Mouse (Mus musculus) spleen, postnatal 10 days (tissue): Measurements from ENCODE around the gene Slc47a1.
"Not testable (repeated sequence)": the region's sequence is repeated elsewhere in the genome, so short reads cannot be mapped to it uniquely, and the experiment has no call there.

Experiments
- DNase-seq, 2 experiments: peaks; one replicate each; pipeline ENCODE4 v3.0.0; 2021 to 2022; ENCODE audit warnings: low spot score in 2 of 2

The Slc47a1 gene

DNA sequence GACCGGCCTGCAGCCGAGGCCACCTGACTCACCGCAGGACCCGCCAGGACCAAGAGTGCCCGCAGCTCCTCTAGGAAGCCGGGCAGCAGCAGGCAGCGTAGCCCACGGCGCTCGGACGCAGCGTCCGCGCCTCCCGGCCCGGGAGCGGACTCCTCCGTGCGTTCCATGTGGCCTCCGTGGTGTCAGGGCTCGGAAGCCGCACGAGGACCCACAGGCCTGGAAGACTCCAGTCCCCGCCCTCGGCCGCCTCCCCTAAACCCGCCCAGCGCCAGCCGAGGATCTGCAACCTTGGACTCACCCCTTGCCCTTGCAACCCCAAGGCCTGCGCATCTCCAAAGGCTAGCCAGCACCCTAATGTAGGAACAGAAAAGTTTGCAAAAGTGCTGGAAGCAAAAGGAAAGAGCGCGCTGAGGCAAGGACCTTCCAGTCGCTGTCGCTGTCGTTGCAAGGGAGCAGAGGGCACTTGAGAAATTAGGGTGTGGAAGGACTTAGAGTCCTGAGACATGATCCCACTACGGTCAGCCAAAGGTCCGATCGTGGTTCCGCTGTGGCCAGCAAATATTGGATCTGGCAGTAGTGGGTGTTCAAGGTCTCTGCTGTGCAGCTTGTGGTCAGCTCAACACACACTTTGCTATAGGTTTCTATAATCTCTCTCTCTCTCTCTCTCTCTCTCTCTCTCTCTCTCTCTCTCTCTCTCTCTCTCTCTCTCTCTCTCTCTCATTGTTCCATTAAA, at the start of gene Slc47a1:
TSS of gene Slc47a1 (minus strand) at position 465 of the 733 bp plus-strand sequence.
- DNase-seq, result no peak

- no peak for DNase-seq
These were observed 41.1 kb upstream of the Slc47a1 start for GRCm38 (mm10) chr11:61419253-61419652.

DNA sequence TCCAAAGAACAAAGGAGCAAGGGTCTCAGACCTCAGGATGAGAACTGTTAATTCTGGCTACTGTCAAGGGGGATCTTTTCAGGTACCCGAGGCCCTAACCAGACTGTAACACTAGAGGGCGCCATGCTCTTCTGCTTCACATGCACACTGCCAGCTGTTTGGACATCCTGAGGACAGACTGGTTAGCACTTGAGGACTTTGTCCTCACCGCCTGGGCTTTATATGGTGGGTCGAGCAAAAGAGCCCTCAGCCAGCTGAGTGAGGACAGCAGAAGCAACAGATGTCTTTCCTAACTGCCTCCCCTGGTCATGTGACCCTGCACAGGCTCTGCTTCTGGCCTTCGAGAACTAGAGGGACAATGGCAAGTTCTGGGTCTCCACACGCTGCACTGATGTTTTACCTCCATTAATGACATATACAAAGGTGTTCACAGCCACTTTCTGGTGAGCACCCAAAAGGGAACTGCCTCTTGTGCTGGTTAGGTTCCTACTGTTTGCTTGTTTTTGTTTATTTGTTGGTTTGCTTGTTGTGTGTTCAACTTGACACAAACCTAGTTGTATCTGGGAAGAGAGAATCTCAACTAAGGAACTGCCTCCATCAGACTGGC, 39.9 kb upstream of the Slc47a1 start:
- DNase-seq, result peak; percentile 40 to 76

DNA sequence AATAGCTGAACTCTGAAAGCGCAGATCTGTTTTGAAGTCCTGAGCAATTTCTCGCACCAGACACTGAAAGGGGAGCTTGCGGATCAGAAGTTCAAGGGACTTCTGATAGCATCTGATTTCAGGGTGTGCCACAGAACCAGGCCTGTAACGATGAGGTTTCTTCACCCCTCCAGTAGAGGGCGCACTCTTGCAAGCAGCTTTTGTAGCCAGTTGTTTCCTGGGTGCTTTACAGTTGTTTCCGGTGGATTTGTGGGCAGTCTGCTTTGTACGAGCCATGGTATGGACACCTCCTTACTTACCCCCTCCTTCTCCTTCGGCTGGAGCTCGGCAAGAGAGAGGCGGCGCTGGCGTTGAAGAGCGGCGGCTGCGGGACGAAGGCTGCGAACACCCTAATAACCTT, 38.4 kb upstream of the Slc47a1 start:
- peak in 1 of 2 experiments; percentile 24 for DNase-seq

- no peak for DNase-seq
These were observed 37.3 kb upstream of the Slc47a1 start for GRCm38 (mm10) chr11:61415444-61415843.

GRCm38 (mm10) chr11:61414560-61414959, 36.4 kb upstream of the Slc47a1 start:
- DNase-seq, result no peak

DNA sequence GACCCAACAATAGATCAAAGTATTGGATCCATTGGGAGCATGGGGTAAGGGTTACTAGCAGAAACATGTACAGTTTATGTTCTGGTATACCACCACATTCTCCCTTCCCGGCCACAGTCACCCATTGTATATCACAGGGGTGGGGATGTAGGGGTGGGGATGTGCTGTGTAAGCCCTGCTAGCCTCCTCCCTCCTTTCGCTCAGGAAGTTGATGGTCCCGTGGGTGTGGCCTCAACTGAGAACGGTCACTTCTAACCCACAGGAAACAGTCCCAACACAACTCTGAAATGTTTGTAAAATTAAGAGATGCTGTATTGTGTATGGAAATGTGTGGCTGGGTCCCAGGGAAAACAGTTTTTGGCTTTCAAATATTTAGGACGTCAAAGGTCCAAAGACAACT, 35.3 kb upstream of the Slc47a1 start:
- DNase-seq, result no peak

GRCm38 (mm10) chr11:61411809-61412208, 33.7 kb upstream of the Slc47a1 start:
- no peak for DNase-seq

DNA sequence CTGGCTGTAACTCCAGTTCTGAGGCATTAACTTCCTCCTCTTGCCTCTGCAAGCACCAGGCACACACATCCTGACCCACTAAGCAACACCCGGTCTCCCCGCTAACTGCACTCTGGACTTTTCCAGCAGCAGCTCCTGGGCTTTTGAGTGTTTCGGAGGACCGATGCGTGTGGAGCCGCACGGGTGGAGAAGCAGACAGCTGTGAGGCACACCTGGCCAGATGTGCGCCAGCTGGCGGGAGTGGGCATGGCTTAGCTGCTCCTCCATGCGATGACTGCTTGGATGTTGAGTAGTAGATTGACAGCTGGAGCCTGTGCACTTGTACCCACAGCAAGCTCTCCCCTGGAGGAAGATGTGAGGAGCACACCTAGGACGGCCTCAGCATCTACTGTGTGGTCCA, 33.1 kb upstream of the Slc47a1 start:
- DNase-seq, result no peak

- peak; percentile 77 to 84 for DNase-seq
These were observed 32.0 kb upstream of the Slc47a1 start for GRCm38 (mm10) chr11:61410129-61410528.

GRCm38 (mm10) chr11:61409051-61409450, 30.9 kb upstream of the Slc47a1 start:
- DNase-seq, result no peak

DNA sequence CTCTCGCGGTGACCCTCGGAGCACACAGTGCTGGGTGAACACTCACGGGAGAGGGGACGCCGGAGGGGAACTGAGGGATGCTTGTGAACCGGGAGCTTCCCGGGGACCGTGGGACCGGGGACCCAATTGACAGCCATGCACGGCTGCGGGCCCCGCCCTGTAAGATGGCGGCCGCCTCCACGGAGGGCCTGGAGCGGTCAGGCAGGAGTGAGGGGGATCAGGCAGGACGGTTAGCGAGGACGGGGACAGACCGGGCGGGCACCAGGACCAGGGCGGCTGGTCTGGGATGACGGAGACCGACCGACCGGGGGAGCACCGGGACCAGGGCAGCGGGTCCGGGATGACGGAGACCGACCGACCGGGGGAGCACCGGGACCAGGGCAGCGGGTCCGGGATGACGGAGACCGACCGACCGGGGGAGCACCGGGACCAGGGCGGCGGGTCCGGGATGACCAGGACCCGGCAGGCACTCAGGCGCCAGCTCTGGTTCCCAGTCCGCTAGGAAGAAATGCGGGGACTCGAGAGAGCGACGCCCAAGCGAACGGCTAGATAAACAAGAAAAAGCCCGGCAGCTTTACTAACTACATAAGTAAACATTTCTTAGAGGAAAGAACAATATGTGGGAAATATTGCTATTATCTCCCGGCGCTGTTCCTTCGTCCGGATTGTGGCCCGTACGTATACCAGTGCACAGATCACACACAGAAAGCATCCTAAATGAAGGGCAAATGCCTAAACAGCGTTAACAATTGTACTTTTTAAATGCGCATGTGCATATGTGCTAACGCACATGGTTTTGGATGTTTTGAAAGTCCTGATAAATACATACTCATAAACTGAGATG, 30.3 kb upstream of the Slc47a1 start:
- DNase-seq, result peak; percentile 60 to 62

DNA sequence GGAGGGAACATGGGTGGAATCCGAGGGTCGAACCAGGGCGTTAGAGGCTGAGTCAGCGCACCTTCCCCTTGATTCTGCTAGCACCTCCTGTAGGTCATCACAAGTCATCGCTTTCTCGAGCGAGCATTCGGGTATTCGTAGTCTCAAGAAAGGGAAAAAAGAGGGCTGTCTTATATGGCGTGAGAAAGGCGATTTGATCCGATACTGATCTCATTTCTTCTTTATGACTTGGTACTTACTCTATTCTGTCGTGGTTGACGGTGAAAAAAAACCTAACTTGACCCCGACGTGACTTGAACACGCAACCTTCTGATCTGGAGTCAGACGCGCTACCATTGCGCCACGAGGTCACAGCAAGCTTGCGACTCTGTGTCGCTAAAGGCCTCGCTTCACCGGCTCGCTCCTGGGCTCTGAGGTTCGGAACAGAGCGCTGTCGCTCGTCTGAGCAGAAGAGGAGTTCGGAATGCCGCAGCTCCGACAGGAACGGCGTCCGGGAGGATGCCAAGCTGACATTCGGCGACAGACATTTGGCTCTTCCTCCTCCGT, 29.6 kb upstream of the Slc47a1 start:
- DNase-seq, result peak; percentile 75 to 77

DNA sequence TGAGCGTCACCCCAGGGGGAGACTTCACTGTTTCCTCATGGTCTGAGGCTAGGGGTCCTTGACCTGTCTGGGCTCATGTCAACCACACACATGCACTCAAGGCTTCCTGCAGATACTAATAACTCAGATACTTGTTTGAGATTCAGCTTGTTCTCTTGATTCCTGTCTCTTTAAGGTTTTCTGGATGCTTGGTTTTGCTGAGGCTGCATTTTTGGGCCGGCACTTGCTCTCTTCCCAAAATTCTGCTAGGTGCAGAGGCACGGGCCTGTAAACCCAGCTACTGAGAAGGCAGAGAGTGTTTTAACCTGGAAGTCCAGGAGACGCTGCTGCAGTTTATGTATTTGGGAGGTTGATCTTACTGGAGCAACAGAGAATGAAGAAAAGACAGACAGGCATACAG, 23.6 kb upstream of the Slc47a1 start:
- no peak for DNase-seq

- no peak for DNase-seq
These were observed 22.7 kb upstream of the Slc47a1 start for GRCm38 (mm10) chr11:61400681-61401346.

DNA sequence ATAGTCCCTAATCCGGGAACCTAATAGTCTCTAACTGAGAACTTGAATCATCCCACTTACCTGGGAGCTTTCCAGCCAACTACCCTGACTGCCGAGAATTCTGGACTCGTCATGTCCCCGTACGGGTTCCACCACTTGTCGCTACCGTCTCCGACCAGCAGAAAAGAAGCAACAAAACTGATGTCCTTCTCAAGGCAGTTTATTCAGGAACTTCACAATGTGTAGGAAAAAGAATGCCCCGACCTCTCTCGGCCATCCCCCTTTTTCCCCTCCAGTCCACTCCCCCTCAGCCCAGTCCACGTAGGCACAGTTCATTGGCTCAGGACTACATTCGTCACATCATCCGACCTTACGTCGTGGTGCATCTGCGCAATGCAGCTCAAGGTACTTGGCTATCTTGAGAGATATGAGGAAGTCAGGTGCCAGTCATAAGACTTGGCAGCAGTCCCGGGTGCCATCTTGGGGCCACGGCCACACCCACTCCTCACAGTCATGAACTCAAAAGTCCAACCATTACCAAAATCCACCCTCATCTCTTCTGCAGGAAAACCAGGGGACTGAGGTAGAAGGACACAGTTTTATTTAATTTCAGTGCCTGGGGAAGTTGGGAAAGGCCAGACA, 19.4 kb upstream of the Slc47a1 start:
- DNase-seq, result not testable (repeated sequence)

- DNase-seq, result no peak
These were observed 10.8 kb upstream of the Slc47a1 start for GRCm38 (mm10) chr11:61388936-61389335.

GRCm38 (mm10) chr11:61388012-61388411, 9.9 kb upstream of the Slc47a1 start:
- peak in 1 of 2 experiments; percentile 61 for DNase-seq

DNA sequence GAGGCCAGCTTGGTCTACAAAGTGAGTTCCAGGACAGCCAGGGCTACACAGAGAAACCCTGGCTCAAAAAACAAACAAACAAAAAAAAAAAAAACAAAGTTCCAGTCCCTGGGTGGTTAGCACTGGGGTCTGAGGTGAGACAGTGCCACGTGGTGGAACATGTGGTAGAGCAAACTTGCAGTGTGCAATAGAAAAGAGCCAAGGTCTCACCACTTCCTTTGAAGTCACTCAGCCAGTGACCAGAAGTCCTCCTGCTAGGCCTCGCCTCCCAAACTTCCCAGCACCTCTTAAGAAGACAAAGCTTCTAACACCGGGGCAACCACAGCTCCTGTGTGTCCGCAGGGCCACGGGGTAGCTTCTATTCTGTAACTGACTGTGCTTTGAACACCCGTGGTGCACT, 9.1 kb upstream of the Slc47a1 start:
- DNase-seq, result no peak

DNA sequence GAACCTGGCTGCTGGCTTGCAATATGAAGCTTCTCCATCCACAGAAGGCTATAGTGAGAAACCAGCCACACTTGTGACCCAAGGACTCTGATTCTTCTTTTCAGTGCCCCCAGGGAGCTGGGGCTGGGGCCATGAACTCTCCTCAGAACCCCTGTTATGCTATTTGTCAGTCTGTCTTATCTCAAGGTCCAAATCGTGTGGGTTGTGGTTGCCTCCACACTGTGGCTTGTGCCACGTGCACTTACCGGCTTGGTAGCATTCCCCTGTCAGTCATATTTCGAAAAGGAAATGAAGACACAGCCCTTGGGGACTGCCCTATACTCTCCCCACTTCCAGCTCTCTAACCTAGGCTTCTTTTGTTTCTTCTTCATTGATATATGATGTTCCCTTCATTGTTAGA, 7.6 kb upstream of the Slc47a1 start:
- DNase-seq, result no peak

- no peak for DNase-seq
These were observed 3.1 kb upstream of the Slc47a1 start for GRCm38 (mm10) chr11:61381272-61381671.
